Mouse (Mus musculus) activated CD4-positive, CD25-positive, alpha-beta regulatory T cell (primary cell): ENCODE results near the gene Pcx. TPM values are rescaled to one million over a fixed set of nuclear protein-coding genes. Genes with fewer than 3 reads are reported as not detected.

Experiments used
- polyA plus RNA-seq, 2 experiments: library from polyadenylated mRNA; unstranded; fragments of 100-300 nt; shearing (Covaris generic); gene quantifications; one replicate each; pipeline ENCODE4 v1.2.1; 2017

Gene Pcx
- 1 to 10 TPM in 1 of 2 experiments, under 1 TPM in 1; 0.64 to 2.2 TPM for polyA plus RNA-seq

DNA sequence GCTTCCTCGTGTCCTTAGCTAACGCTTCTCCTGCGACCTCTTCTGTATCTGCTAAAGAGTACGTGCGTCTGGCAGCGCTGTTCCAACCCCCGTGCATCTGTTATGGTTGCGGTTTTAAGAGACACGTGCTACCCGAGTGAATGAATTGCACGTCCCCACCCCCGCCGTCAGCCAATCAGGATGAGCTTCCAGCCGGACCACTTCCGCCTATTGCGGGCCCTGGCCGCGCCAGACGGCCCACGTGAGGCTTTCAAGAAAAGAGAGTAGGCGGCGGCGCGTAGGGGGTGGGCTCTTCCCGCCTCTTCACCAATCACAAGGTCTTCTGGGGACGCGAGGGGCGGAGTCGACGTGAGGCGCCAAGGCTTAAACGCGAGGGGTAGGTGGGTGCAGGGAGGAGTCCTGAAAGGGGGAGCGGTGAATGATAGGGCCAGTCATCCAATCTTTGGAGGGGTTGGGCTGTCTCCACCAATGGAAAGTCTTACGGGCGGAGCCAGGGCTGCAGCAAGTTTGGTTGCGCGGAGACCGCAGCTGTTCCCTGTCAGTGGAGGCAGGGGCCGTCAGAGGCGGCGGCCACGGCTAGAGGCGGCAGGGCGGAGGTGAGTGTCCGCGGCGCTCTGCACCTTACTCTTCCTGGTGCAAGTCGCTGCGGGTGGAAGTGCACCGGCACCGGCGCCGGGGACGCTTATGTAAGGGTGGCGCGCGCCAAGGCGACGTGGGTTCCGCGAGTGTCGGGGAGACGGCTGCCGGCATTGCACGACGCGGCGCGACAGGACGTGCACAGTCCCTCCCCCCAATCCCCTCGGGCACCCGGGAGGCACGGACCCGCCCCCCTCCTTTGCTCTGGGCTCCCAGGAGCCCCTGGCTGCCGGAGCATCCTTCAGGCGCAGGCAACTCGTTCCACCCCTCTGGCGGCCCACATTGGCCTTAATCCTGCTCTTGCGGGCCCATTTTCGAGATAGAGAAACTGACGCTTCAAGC, at the start of gene Pcx:
TSS of gene Pcx (plus strand) at position 487 of the 978 bp plus-strand sequence.

GRCm38 (mm10) chr19:4477345-4478189, 32.7 kb upstream of the Pcx start, which contains the start of gene Syt12:
Syt12 (minus strand) TSS chr19:4477447.

GRCm38 (mm10) chr19:4498062-4498933, 12.0 kb upstream of the Pcx start, which contains the start of gene 2010003K11Rik:
2010003K11Rik (minus strand) TSS chr19:4498583.

GRCm38 (mm10) chr19:4615151-4616093, 105.2 kb downstream of the Pcx start, which contains the start of gene Lrfn4:
Lrfn4 (minus strand) TSS chr19:4615667.

GRCm38 (mm10) chr19:4625179-4625828, 115.0 kb downstream of the Pcx start, which contains the start of gene Rce1:
Rce1 (minus strand) TSS chr19:4625641.

Other genes starting within 250 kb of the Pcx start
- 1 to 10 TPM in 1 of 2 experiments, under 1 TPM in 1; 0.61 to 1.4 TPM for gene Ssh3, start 241.3 kb upstream of the Pcx start, polyA plus RNA-seq
- 1 to 10 TPM; 3.2 to 8.3 TPM for gene Ankrd13d, start 227.3 kb upstream of the Pcx start, polyA plus RNA-seq
- 100 to 1,000 TPM; 351 to 389 TPM for gene Grk2, start 204.2 kb upstream of the Pcx start, polyA plus RNA-seq
- 10 to 100 TPM; 51.4 to 63.5 TPM for gene Kdm2a, start 112.2 kb upstream of the Pcx start, polyA plus RNA-seq
- gene Rhod, start 71.0 kb upstream of the Pcx start, polyA plus RNA-seq = 10 to 100 TPM in 1 of 2 experiments, not detected in 1; 11.2 TPM
- under 1 TPM in 1 of 2 experiments, not detected in 1; 0.16 TPM for gene Syt12, start 33.0 kb upstream of the Pcx start, polyA plus RNA-seq
- not detected for gene 2010003K11Rik, start 11.9 kb upstream of the Pcx start, polyA plus RNA-seq
- 1 to 10 TPM in 1 of 2 experiments, under 1 TPM in 1; 0.42 to 1.0 TPM for gene Lrfn4, start 105.2 kb downstream of the Pcx start, polyA plus RNA-seq
- 10 to 100 TPM; 55.2 to 61.6 TPM for gene Rce1, start 115.2 kb downstream of the Pcx start, polyA plus RNA-seq
- under 1 TPM in 1 of 2 experiments, not detected in 1; 0.74 TPM for gene Gm960, start 188.2 kb downstream of the Pcx start, polyA plus RNA-seq
- gene Sptbn2, start 200.7 kb downstream of the Pcx start, polyA plus RNA-seq = under 1 TPM; 0.18 to 0.80 TPM
- 10 to 100 TPM; 35.8 TPM for gene Rbm4b, start 246.0 kb downstream of the Pcx start, polyA plus RNA-seq